Mouse (Mus musculus): ENCODE measurements at regions not wholly inside any gene's neighbourhood (a gene's known extent, or its start where the extent isn't known, plus 50 kb on each side); places are given as distances from the start of the nearest gene placed in this dataset.

GRCm38 (mm10) chr17:47138174-47138573 is 127.8 kb upstream of the Ubr2 start:
- no peak for DNase-seq

GRCm38 (mm10) chr17:47135391-47135790 is 125.0 kb upstream of the Ubr2 start:
- DNase-seq, result no peak

GRCm38 (mm10) chr17:47133785-47134184 is 123.4 kb upstream of the Ubr2 start:
- no peak for DNase-seq

- no peak for DNase-seq
Observed at GRCm38 (mm10) chr17:47127571-47127970, 117.2 kb upstream of the Ubr2 start.

- no peak for DNase-seq
Observed at GRCm38 (mm10) chr17:47123576-47123975, 113.2 kb upstream of the Ubr2 start.

- no peak for DNase-seq
Observed at GRCm38 (mm10) chr17:47122221-47122620, 111.9 kb upstream of the Ubr2 start.

- DNase-seq, result no peak
Observed at GRCm38 (mm10) chr17:47118010-47118409, 107.7 kb upstream of the Ubr2 start.

GRCm38 (mm10) chr17:47115754-47116153 is 105.4 kb upstream of the Ubr2 start:
- no peak for DNase-seq

GRCm38 (mm10) chr17:47115141-47115540 is 104.8 kb upstream of the Ubr2 start:
- DNase-seq, result no peak

GRCm38 (mm10) chr17:47114736-47115135 is 104.4 kb upstream of the Ubr2 start:
- DNase-seq, result no peak

- DNase-seq, result no peak
Observed at GRCm38 (mm10) chr17:47112556-47113225, 102.3 kb upstream of the Ubr2 start.

- no peak for DNase-seq
Observed at GRCm38 (mm10) chr17:47110836-47111235, 100.5 kb upstream of the Ubr2 start.

GRCm38 (mm10) chr17:47104328-47104727 is 94.0 kb upstream of the Ubr2 start:
- no peak for DNase-seq

- no peak for DNase-seq
Observed at GRCm38 (mm10) chr17:47095191-47095590, 84.8 kb upstream of the Ubr2 start.

- DNase-seq, result no peak
Observed at GRCm38 (mm10) chr17:47092076-47092475, 81.7 kb upstream of the Ubr2 start.

GRCm38 (mm10) chr17:47089769-47090168 is 79.4 kb upstream of the Ubr2 start:
- no peak for DNase-seq

- DNase-seq, result no peak
Observed at GRCm38 (mm10) chr17:47069206-47069605, 58.9 kb upstream of the Ubr2 start.

- no peak for DNase-seq
Observed at GRCm38 (mm10) chr17:47065307-47065901, 55.0 kb upstream of the Ubr2 start.

GRCm38 (mm10) chr17:47064592-47065306 is 54.4 kb upstream of the Ubr2 start:
- DNase-seq, result no peak

GRCm38 (mm10) chr17:47064006-47064405 is 53.6 kb upstream of the Ubr2 start:
- DNase-seq, result no peak

GRCm38 (mm10) chr17:47061031-47061620 is 50.8 kb upstream of the Ubr2 start:
- no peak for DNase-seq

Data from cerebellum, adult 11-12 months (tissue).